In genomic region chr9:105342994-105343656, GRCm38 (mm10) we compare ENCODE assay signal across 9 mouse cellular contexts. TPM values are rescaled to one million over a fixed set of nuclear protein-coding genes. Genes with fewer than 3 reads are reported as not detected.
A peak's percentile ranks its signal among the peaks of the same experiment; 100 is the strongest.
DNase-seq lines count a peak whose midpoint lies in the region; ATAC-seq and TF ChIP-seq lines count a peak whose summit lies in the region.
"Had no signal": no experiment of that assay in that cellular context is flagged by ENCODE, and none has a peak within 500 bp of the region (broad histone marks: within the 10 kb centered on the region; RNA-seq: fewer than 3 reads in every experiment).

No protein-coding gene starts in this region.

- no peaks in the 10 kb centered on the region for H3K36me3 ChIP-seq in hindbrain, embryonic 11.5 days (ENCODE audit: control insufficient read depth, insufficient read depth, low read length)
- no peaks in the 10 kb centered on the region for H3K36me3 ChIP-seq in midbrain, embryonic 16.5 days (ENCODE audit: control insufficient read depth, insufficient read depth, low read length)
- H3K36me3 ChIP-seq: liver, embryonic 15.5 days had no signal

- DNase-seq in brain, embryonic 14.5 days (ENCODE audit: low read depth), result peak; percentile 95
- DNase-seq in embryo, embryonic 11.5 days (ENCODE audit: low read depth, low spot score), result peak; percentile 9
- DNase-seq in hindbrain, embryonic 11.5 days (ENCODE audit: low spot score), result peak; percentile 79
- no peak for DNase-seq in layer of hippocampus, adult 9-10 months (ENCODE audit: low spot score)
- DNase-seq in thymus, postnatal 10 days (ENCODE audit: low spot score in 2 of 2), result no peak
- no peak for DNase-seq in adipocyte (ENCODE audit: low spot score)
- DNase-seq: heart, postnatal 4 days had no signal

- H3K9me3 ChIP-seq in hindbrain, embryonic 11.5 days (ENCODE audit: control insufficient read depth, low read length), result no peaks in the 10 kb centered on the region
- H3K9me3 ChIP-seq in midbrain, embryonic 16.5 days (replicated peaks; ENCODE audit: control insufficient read depth, low read length, poor library complexity, severe bottlenecking), result no peaks in the 10 kb centered on the region
- H3K9me3 ChIP-seq: liver, embryonic 15.5 days had no signal

- H3K27me3 ChIP-seq in hindbrain, embryonic 11.5 days (ENCODE audit: control insufficient read depth, insufficient read depth, low read length), result no peaks in the 10 kb centered on the region
- H3K27me3 ChIP-seq in midbrain, embryonic 16.5 days (ENCODE audit: control insufficient read depth, insufficient read depth, low read depth, low read length), result no peaks in the 10 kb centered on the region
- H3K27me3 ChIP-seq: liver, embryonic 15.5 days had no signal

- no peak overlapping the region for H3K4me3 ChIP-seq in hindbrain, embryonic 11.5 days (ENCODE audit: low read depth, low read length)
- H3K4me3 ChIP-seq in midbrain, embryonic 16.5 days (ENCODE audit: low read depth, low read length), result no peak overlapping the region
- H3K4me3 ChIP-seq: liver, embryonic 15.5 days had no signal

- no peak overlapping the region for H3K4me2 ChIP-seq in hindbrain, embryonic 11.5 days (replicated peaks; ENCODE audit: low read depth, low read length)
- H3K4me2 ChIP-seq in midbrain, embryonic 16.5 days (ENCODE audit: low read length), result no peak overlapping the region
- H3K4me2 ChIP-seq: liver, embryonic 15.5 days had no signal

- no peaks in the 10 kb centered on the region for H3K4me1 ChIP-seq in hindbrain, embryonic 11.5 days (replicated peaks; ENCODE audit: control insufficient read depth, insufficient read depth, low read length)
- peaks cover 8% of the 10 kb centered on the region for H3K4me1 ChIP-seq in midbrain, embryonic 16.5 days (ENCODE audit: control insufficient read depth, insufficient read depth, low read length)
- H3K4me1 ChIP-seq: liver, embryonic 15.5 days had no signal

- peak; percentile 92 for ATAC-seq in hindbrain, embryonic 11.5 days (ENCODE audit: low FRiP score)
- ATAC-seq in midbrain, embryonic 16.5 days, result peak; percentile 94

- peak overlapping the region; percentile 64 for H3K27ac ChIP-seq in hindbrain, embryonic 11.5 days (ENCODE audit: low read depth, low read length)
- peak overlapping the region; percentile 64 for H3K27ac ChIP-seq in midbrain, embryonic 16.5 days (ENCODE audit: low read length)
- H3K27ac ChIP-seq: liver, embryonic 15.5 days had no signal

- 40% methylated on average over 10 of the region's 10 CpGs for WGBS in hindbrain, embryonic 11.5 days
- WGBS in midbrain, embryonic 16.5 days, result 25% methylated on average over 10 of the region's 10 CpGs

- no peak for TF ChIP-seq POLR2A in brain, embryonic 14.5 days (IDR thresholded peaks at IDR 0.05; ENCODE audit: borderline replicate concordance, extremely low read depth, insufficient read depth, insufficient read length, poor library complexity, severe bottlenecking)

- no peak overlapping the region for H3K9ac ChIP-seq in hindbrain, embryonic 11.5 days (ENCODE audit: low read depth, low read length)
- H3K9ac ChIP-seq in midbrain, embryonic 16.5 days (ENCODE audit: low read depth, low read length), result no peak overlapping the region
- H3K9ac ChIP-seq: liver, embryonic 15.5 days had no signal

- TF ChIP-seq CTCF in brain, embryonic 14.5 days (IDR thresholded peaks at IDR 0.05; ENCODE audit: borderline replicate concordance, extremely low read depth, insufficient read depth, insufficient read length), result no peak

RNA-seq across cellular contexts. Expression of gene Aste1, which starts 52.1 kb away (rescaled TPM):
- 8.8 and 9.8 TPM in 2 replicates for polyA plus RNA-seq in brain, embryonic 14.5 days (2012; rRNA removed)
- 14.9 and 16.5 TPM in 2 replicates for polyA plus RNA-seq in hindbrain, embryonic 11.5 days (2014; fragmentation: Nextera tagmentation; extraction: Ambion mirVana)
- 12.0 and 13.3 TPM in 2 replicates for polyA plus RNA-seq in midbrain, embryonic 16.5 days (2015; fragmentation: Nextera tagmentation; extraction: Ambion mirVana)

RNA-seq across cellular contexts. Expression of gene Nek11, which starts 52.2 kb away (rescaled TPM):
- polyA plus RNA-seq in brain, embryonic 14.5 days (2012; rRNA removed), result 1.1 and 1.8 TPM in 2 replicates
- polyA plus RNA-seq in hindbrain, embryonic 11.5 days (2014; fragmentation: Nextera tagmentation; extraction: Ambion mirVana), result 1.6 and 2.8 TPM in 2 replicates
- 3.8 and 5.3 TPM in 2 replicates for polyA plus RNA-seq in midbrain, embryonic 16.5 days (2015; fragmentation: Nextera tagmentation; extraction: Ambion mirVana)

Comparison
In these comparisons a context has a peak if more than half of its experiments do, and no peak if none do; other contexts are left out.
1. DNase-seq: peak in brain, embryonic 14.5 days (single experiment), embryo, embryonic 11.5 days (single experiment) and hindbrain, embryonic 11.5 days (single experiment); none in layer of hippocampus, adult 9-10 months (single experiment), thymus, postnatal 10 days (0 of 2) and adipocyte (single experiment).